Mouse (Mus musculus) brown adipose tissue, adult 24 weeks (tissue): Measurements from ENCODE around the gene Fam122a. TPM values are rescaled to one million over a fixed set of nuclear protein-coding genes. Genes with fewer than 3 reads are reported as not detected.

ENCODE experiments used
- H3K27ac ChIP-seq: fragments of 200-500 bp; replicated peaks from 2 replicates; pipeline ENCODE4 v1.5.1; 2012; ENCODE audit warnings: low read depth, mild to moderate bottlenecking, low read length
- H3K4me1 ChIP-seq: fragments of 200-500 bp; 2 replicates; pipeline ENCODE4 v1.6.1; 2012; ENCODE audit warnings: low read length, mixed read lengths; ENCODE audit not compliant: control insufficient read depth, insufficient read depth, insufficient read length
- H3K4me3 ChIP-seq: fragments of 200-500 bp; 2 replicates; pipeline ENCODE4 v1.5.1; 2012; ENCODE audit warnings: low read depth, mild to moderate bottlenecking, low read length, moderate library complexity; ENCODE audit not compliant: insufficient read depth
- polyA plus RNA-seq: library from polyadenylated mRNA; stranded (reverse); fragments of >200 nt; gene quantifications from 2 replicates; pipeline ENCODE4 v1.2.4, GENCODE M21; 2012; ENCODE audit not compliant: missing spikeins, insufficient read depth, insufficient read length

The Fam122a gene
- polyA plus RNA-seq, 1 experiment, result 23.3 TPM

DNA sequence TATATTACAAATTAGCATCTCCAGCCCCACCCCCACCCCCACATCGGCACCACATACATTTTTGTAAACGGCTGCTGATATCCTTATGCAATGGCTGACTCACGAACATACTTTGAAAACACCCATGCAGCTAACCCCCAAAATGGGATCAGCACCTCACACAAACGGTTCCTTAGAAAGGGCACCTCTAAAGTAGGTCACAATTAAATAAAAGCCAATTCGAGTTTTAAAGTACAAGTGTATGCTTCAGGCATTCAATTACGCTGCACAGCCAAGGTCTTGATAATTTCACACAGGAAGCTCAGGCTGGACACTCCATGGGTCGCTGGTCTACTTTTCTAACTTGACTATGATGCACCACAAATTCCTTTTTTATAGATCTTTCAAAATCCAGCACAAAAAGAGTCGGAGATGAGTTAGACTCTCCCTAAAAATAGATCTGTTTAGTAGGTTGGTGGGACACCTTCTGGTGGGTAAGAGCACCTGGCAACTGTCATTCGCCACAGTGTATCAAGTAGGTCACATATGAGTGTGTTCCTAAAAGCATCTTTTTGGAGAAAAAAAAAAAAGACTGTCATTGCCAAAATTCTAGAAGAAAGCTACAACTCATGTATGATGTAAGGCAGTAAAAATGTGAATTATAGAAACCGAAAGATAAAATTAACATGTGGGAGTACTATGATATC lies 25.7 kb upstream of the Fam122a start:
- Histone ChIP-seq H3K4me3 (no peak overlapping the region), H3K4me1 (no peaks in the 10 kb centered on the region), H3K27ac (no peak overlapping the region)

DNA sequence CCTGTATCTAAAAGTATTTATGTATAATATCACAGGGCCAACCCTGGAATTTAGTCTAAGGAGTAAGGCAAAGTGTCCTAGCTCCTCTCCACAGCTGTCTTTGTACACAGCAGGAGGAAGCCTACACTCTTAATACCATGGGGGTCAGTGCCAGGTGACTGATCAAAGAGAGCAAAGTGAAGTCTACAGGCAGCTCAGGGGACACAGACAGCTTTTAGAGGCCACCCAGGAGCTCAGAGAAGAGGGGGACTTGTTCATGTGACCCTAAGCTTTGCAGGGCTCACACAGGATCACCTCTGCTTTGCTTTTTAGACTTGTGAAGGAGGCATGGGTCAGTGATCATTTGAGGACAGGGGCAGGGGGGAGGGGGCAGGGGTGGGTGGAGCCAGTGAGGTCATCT lies 24.4 kb upstream of the Fam122a start:
- Histone ChIP-seq H3K4me1 (no peaks in the 10 kb centered on the region), H3K4me3 (no peak overlapping the region), H3K27ac (no peak overlapping the region)

DNA sequence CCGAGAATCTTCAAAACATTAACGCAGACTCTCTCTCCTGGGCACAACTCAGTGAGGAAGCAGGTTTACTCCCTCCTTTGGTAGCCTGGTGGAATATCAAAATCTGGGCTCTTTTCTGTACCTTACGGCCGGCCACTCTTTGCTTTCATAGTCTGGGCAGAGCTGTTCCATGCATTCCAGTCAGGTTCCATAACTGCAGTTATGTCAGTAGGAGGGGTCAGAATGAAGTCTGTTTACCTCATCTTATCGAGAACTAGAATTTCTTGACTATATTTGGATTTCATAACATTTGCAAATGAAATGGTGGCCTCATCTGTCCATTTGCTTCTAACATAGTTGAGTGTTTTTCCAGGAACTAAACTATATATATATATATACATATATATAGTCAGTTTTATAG lies 23.3 kb upstream of the Fam122a start:
- Histone ChIP-seq H3K4me3 (no peak overlapping the region), H3K27ac (no peak overlapping the region), H3K4me1 (no peaks in the 10 kb centered on the region)

DNA sequence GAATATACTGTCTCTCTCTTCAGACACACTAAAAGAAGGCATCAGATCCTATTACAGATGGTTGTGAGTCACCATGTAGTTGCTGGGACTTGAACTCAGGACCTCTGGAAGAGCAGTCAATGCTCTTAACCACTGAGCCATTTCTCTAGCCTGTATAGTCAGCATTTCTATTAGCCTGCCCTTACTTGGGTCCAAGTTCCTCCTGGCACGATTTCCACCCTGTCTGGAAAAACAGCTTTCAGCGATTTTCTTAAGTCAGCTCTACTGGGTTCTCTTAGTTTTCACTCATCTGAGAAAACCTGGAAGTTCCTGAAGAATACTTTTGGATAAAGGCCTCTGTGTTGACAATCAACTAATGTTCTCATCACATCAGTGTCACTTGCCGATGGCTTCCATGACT lies 22.1 kb upstream of the Fam122a start:
- H3K4me3 ChIP-seq, result no peak overlapping the region
- no peak overlapping the region for H3K27ac ChIP-seq
- no peaks in the 10 kb centered on the region for H3K4me1 ChIP-seq

DNA sequence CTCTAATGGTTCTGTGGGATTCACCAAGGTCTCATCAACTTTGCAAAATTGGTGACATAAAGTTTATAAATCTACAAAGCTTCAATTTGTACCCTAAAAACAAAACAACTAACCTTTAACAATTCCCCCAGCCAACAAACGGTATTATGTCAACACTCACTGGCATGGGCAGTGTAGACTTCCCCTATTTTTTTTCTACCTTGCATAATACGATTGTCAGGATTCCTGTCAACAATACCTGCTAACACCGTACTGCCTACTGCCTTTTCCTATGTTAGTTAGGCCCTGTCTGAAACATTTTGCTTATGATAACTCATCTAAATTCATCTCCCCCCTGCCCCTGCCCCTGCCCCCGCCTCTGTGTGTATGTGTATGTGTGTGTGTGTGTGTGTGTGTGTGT lies 16.7 kb upstream of the Fam122a start:
- Histone ChIP-seq H3K4me3 (no peak overlapping the region), H3K27ac (no peak overlapping the region), H3K4me1 (no peaks in the 10 kb centered on the region)

DNA sequence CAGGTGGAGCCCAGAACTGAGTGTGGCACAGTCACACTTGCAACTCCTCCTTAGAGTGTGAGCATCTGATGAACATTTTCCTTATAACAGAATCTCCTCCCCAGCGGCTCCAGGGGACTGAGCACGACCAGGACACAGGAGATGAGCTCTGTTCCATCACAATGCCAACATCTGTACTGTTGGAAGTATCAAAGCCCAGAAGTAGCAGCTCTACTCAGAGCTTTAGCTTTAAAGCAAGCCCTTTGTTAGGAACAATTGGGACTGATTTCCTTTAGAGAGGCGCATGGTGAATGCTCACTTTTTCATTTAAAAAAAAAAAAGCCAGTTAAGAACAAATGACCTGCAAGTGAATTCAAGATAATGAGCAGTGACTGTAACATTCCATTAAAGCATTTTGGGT lies 14.7 kb upstream of the Fam122a start:
- H3K4me3 ChIP-seq, result no peak overlapping the region
- H3K27ac ChIP-seq, result no peak overlapping the region
- H3K4me1 ChIP-seq, result no peaks in the 10 kb centered on the region

DNA sequence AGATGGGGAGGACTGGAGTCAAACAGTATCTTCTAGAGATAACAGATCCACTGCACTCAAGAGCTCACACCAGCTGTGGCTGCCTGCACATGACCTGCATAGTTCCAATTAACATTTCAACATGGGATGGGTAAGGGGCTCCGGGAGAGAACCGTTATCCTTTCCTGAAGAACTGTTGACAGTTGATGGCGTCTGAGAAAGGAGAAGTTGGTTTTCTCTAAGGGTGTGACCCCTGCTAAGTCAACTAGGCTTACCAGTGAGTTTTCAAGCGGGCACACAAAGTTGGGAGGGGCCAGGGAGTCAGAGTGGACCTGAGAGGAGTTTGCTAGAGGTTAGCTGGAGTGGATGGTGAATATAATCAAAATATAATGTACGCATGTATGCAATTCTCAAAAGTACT lies 13.1 kb upstream of the Fam122a start:
- H3K4me3 ChIP-seq, result no peak overlapping the region
- no peaks in the 10 kb centered on the region for H3K4me1 ChIP-seq
- H3K27ac ChIP-seq, result no peak overlapping the region

DNA sequence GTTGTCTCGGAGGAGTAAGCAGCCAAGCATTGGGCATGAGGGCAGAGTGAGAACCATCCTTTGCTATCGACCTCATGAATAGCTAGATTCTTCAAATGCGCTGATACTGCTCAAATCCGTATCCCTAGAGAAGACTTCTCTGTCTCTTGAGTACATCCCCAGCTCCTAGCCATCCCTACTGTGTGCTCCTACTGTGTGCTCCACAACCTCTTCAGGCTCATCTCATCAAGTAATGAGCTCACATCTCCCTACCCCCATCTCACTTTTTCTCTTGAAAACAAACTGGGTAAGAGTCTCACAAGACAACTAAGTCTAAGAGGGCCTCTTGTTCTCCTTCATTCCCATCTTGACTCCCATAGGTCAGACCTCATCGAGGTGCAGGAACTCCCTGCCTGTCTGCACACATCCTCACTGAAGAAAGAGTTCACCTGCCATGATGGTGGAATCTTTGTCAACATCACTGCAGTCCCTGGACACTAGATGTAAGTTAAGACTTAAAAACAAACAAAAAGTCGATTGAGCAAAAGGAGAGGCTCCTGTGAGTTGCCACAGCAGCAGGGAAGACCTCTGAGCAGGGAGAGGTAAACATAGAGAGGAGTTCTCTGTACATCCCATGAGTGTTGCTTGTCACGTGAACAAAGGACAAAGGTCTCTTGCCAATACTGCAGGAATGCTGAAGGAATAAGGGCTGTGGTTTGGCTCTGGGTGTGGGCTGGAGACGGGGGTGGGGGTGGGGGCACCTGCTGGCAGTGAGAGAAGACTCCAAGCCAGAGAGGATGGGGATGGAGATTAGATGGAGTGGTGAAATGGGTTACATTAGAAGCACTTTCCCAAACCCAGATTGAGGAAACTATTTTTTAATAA lies 9.5 kb upstream of the Fam122a start:
- Histone ChIP-seq H3K4me3 (no peak overlapping the region), H3K27ac (no peak overlapping the region), H3K4me1 (no peaks in the 10 kb centered on the region)

DNA sequence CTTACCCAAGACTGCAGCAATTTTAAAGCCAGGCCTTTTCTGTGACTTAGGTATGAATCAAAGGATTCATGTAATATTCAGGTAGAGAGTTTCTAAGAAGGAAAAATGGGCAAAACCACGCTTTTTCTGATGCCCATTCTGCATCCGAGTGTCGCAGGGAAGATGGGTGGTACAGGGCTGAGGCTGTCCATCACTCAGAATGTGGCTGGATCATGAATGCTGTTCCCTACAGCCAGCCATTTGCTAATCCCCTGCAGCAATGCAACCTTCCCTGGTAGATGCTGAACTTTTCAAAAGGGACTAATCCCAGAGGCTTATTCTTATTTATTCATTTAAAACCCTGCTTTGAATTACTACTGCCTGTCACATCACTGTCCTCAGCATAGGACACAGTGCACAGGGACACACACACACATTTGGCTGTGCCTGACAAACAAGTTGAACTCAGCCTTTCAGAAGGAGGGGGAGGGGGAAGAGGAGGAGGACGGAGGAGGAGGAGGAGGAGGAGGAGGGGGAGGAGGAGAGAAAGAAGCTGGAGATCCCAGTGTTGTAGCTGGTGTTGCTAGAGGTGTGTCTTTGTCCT lies 7.5 kb upstream of the Fam122a start:
- Histone ChIP-seq H3K4me1 (no peaks in the 10 kb centered on the region), H3K4me3 (no peak overlapping the region), H3K27ac (no peak overlapping the region)

DNA sequence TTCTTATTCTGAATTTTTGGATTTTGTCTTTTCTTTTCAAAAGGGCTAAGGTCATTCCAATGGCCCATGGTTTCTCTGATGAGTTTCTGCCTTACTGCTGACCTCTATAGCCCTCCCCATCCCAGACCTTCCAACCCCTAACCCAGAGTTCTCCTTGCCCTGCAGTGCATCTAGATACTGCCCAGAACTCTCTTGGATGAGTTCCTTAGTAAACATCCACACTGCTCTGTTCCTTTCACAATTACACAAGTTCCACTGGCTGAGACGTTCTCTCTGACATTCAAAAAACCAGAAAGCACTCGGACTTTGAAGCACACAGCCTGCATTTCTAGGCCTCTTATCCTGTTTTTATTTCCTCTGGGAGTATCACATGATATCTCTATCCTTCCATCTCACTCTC lies 3.8 kb upstream of the Fam122a start:
- Histone ChIP-seq H3K4me3 (no peak overlapping the region), H3K4me1 (no peaks in the 10 kb centered on the region), H3K27ac (no peak overlapping the region)

DNA sequence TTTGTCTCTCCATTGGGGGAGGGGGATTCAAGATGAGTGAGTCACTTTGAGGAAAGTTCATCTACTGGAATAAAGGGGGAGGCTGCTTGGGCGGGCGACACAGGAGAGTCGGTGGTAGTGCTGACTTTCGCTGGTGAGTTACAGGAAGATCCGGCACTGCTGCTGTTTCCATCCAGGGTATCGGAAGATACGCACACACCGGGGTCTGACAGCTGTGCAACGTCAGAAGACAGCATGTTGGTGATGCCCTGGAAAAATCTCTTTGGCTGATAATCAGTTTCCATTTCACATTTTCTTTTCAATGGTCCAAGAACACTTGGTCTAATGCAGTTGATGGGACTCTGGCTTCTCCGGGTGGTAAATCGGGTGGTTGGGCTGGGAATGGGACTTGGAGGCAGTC lies 695 bp downstream of the Fam122a start:
- H3K27ac ChIP-seq, result 0 out of 2 replicates have a peak overlapping the region, but pooled peaks have one; percentile 35

DNA sequence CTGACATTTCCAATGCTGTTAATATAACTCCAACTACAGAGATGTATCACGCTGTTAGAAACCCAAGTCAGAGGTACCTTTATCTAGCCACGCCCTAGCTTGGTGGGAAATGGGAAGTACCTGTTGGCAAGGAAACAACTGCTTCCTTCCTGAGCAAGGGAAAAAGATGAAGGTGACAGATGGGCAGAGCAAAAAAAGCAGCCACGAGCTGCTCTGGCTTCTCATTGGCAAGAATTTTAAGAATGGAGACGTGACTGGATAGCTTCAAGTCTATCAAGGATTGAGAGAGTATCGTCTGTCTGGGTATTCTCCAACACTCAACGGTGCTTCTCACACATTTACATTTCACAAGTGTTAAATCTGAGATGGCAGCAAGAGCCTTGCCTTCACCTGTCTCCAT lies 1.9 kb downstream of the Fam122a start:
- Histone ChIP-seq H3K27ac (no peak overlapping the region), H3K4me1 (peaks cover 4% of the 10 kb centered on the region), H3K4me3 (no peak overlapping the region)

More for the DNA sequence above, 695 bp downstream of the Fam122a start:
- Histone ChIP-seq H3K4me1 (peaks cover 4% of the 10 kb centered on the region), H3K4me3 (peak overlapping the region; percentile 76)

DNA sequence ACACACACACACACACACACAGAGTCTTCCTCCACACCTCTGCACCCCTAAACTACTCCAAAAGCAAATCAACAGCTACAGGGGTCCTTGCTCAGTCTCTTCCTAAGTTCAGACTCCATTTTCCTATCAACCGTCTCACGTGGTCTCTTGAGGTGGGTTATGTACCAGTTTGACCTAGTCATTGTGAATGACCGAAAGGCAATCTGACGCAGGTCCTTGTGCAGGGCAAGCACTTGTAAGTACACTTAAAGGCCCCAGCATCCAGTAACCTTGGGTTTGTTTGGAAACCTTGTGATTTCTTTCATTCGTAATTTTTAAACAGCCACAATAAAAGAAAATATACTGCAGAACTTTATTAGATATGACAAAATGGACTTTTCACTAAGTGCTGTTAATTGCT lies 4.6 kb downstream of the Fam122a start:
- H3K4me1 ChIP-seq, result peaks cover 4% of the 10 kb centered on the region
- H3K4me3 ChIP-seq, result no peak overlapping the region
- H3K27ac ChIP-seq, result no peak overlapping the region

DNA sequence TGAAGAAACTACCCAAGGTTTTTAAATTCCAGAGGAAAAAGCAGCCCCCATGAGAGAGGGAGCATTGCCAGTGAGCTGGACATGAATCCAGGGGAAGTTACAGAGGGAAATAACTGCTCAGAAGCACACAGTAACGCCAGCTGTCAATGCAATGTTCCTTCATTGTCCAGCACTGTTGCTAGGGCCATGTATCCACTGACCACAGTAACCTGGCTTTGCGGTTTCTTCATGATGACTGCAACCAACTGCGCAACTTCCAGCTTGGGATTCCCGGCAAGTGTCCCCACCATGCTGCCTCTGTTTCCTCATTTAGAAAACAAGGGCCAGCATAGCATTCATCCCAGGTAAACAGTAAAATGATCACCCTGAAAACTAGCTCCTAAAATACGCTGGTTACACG lies 5.6 kb downstream of the Fam122a start:
- no peak overlapping the region for H3K4me3 ChIP-seq
- H3K4me1 ChIP-seq, result peaks cover 4% of the 10 kb centered on the region
- H3K27ac ChIP-seq, result no peak overlapping the region

DNA sequence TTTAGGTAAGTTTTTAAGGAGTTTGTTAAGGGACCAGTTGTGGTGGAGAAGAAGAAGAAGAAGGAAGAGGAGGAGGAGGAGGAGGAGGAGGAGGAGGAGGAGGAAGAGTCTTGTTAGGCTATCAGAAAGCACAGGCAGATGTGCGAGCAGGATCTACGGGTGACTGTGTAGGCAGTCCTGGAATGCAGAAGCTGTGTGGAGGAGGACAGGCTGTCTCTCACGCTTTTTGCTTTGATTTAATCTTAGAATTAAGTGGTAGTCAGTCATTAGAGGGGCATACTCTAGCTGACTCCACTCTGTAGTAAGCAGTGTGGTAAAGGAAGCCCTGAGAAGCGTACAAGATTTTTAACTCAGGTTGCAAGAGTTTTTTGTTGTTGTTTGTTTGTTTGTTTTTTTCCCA lies 7.9 kb downstream of the Fam122a start:
- H3K27ac ChIP-seq, result no peak overlapping the region

DNA sequence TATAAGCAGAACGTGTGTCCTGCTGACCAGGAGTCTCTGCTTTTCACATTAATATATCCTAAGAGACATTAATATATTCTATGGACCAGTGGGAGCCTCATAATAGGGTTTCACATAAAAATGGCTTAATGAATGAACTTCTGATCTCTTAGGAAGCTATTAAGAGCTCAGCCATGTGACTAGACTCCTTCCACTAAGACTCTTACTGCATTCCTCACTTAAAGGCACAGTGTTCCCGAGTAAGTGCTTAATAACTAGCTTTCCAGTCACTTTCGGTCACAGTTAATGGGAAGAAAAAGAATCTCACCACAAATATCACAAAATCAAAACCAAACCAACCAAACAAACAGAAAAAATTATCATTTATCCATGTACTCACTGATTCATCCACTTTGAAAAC lies 8.5 kb downstream of the Fam122a start:
- H3K4me3 ChIP-seq, result no peak overlapping the region
- H3K27ac ChIP-seq, result no peak overlapping the region
- H3K4me1 ChIP-seq, result no peaks in the 10 kb centered on the region

More for the DNA sequence above, 7.9 kb downstream of the Fam122a start:
- Histone ChIP-seq H3K4me3 (no peak overlapping the region), H3K4me1 (no peaks in the 10 kb centered on the region)
